Mouse (Mus musculus) cerebellum, adult 2 months (tissue): ENCODE data around the gene Spata7. TPM values are rescaled to one million over a fixed set of nuclear protein-coding genes. Genes with fewer than 3 reads are reported as not detected.
A peak's percentile ranks its signal among the peaks of the same experiment; 100 is the strongest.

ENCODE experiments used
- DNase-seq, 2 experiments: peaks; one replicate each; pipeline ENCODE4 v3.0.0; 2021
- H3K27ac ChIP-seq: fragments of 200-500 bp; 2 replicates; pipeline ENCODE4 v1.5.1; 2012; ENCODE audit warnings: low read length, control low read depth, inconsistent platforms; ENCODE audit not compliant: insufficient read depth
- H3K27me3 ChIP-seq: fragments of 200-500 bp; 2 replicates; pipeline ENCODE4 v1.6.1; 2012; ENCODE audit warnings: inconsistent platforms, mild to moderate bottlenecking, low read length, moderate library complexity; ENCODE audit not compliant: control insufficient read depth, insufficient read depth
- H3K4me1 ChIP-seq: fragments of 200-500 bp; 2 replicates; pipeline ENCODE4 v1.6.1; 2011; ENCODE audit warnings: low read length; ENCODE audit not compliant: control insufficient read depth, insufficient read depth
- H3K4me3 ChIP-seq: fragments of 200-500 bp; replicated peaks from 2 replicates; pipeline ENCODE3; 2011; ENCODE audit warnings: mild to moderate bottlenecking, low read depth, low read length, control low read depth; ENCODE audit not compliant: insufficient read depth
- CTCF ChIP-seq: fragments of 200-500 bp; IDR thresholded peaks from 2 replicates; pipeline ENCODE4 v1.5.1; 2011; ENCODE audit warnings: low read depth, mild to moderate bottlenecking, control low read depth, low read length, moderate library complexity, borderline replicate concordance; ENCODE audit not compliant: insufficient read depth
- POLR2A ChIP-seq: fragments of 200-500 bp; IDR thresholded peaks from 2 replicates; pipeline ENCODE4 v1.6.1; 2011; ENCODE audit warnings: low read length, control low read depth, borderline replicate concordance; ENCODE audit not compliant: insufficient read depth
- WGBS: fragments of 180-500 bp; shearing (Covaris S2); methylation state at CpG from one replicate; pipeline ENCODE4 v1.1.7; 2018; 5-methylcytosine and 5-hydroxymethylcytosine counted together
- polyA plus RNA-seq: library from polyadenylated mRNA; depleted of rRNA; stranded (reverse); fragments of >200 nt; gene quantifications from 2 replicates; pipeline ENCODE4 v1.2.3, GENCODE M21; 2012; rRNA removed

Spata7 gene
- polyA plus RNA-seq, 1 experiment: 24.2 TPM

DNA sequence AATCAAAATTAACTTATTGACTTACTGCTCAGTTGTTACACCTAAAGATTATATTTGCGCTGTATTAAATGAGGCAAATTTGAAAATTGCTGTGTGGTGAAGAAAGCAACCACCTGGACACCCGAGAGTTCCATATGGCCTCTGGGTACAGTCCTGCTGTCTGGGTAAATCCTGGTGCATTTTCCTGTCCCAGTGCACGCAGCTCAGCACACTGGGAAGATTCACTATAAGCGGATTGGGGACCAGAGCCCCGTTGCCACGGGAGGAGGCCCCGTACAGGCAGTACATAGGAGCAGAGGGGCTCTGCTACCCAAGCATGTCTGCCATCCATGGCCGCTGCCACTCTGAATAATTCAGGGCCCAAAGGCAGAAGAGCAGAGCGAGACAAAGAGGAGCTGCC, 73.6 kb downstream of the Spata7 start:
- TF ChIP-seq POLR2A (no peak), CTCF (no peak)
- DNase-seq: peak; percentile 68 to 81
- 48% methylated on average over 9 of the region's 9 CpGs for WGBS

GRCm38 (mm10) chr12:98703554-98703953, 75.6 kb downstream of the Spata7 start:
- H3K27me3 ChIP-seq: no peaks in the 10 kb centered on the region
- no peak overlapping the region for H3K4me3 ChIP-seq
- no peak overlapping the region for H3K27ac ChIP-seq
- 84% methylated on average over 2 of the region's 2 CpGs for WGBS
- TF ChIP-seq POLR2A: no peak
- no peak for TF ChIP-seq CTCF
- no peak for DNase-seq
- H3K4me1 ChIP-seq: no peaks in the 10 kb centered on the region; the same call in 1 of the 2 replicates

More for the DNA sequence above, 73.6 kb downstream of the Spata7 start:
- no peak overlapping the region for H3K27ac ChIP-seq
- H3K4me1 ChIP-seq: no peaks in the 10 kb centered on the region; the same call in 1 of the 2 replicates
- H3K4me3 ChIP-seq: no peak overlapping the region
- no peaks in the 10 kb centered on the region for H3K27me3 ChIP-seq

DNA sequence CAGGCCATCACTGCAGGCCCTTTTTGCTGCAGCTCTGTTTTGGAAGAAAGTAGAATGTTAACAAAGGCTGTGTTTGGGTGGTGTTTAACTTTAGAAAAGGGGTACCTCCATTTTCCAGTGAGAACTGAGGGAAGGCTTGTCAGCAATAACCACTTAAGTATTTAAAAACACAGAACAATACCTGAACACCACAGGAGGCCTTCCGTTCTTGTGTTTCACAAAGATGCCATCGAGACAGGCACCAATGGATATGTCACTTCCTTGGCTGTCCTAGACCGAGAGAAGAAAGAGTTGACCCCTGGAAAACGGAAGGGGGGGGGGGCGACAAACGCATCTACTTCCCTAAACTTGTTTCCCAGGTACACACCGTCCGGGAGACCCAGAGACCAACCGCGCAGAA, 76.0 kb downstream of the Spata7 start:
- no peak for DNase-seq
- no peak overlapping the region for H3K27ac ChIP-seq
- 70% methylated on average over 10 of the region's 10 CpGs for WGBS
- H3K4me3 ChIP-seq: no peak overlapping the region
- no peaks in the 10 kb centered on the region for H3K27me3 ChIP-seq
- TF ChIP-seq POLR2A (no peak), CTCF (no peak)
- H3K4me1 ChIP-seq: no peaks in the 10 kb centered on the region; the same call in 1 of the 2 replicates

GRCm38 (mm10) chr12:98712819-98713218, 84.9 kb downstream of the Spata7 start:
- WGBS: 78% methylated on average over 6 of the region's 6 CpGs
- no peaks in the 10 kb centered on the region for H3K27me3 ChIP-seq
- H3K27ac ChIP-seq: no peak overlapping the region
- no peaks in the 10 kb centered on the region for H3K4me1 ChIP-seq
- TF ChIP-seq CTCF (no peak), POLR2A (no peak)
- H3K4me3 ChIP-seq: no peak overlapping the region
- no peak for DNase-seq

- no peaks in the 10 kb centered on the region for H3K4me1 ChIP-seq
- DNase-seq: no peak
- H3K27me3 ChIP-seq: no peaks in the 10 kb centered on the region
- H3K4me3 ChIP-seq: no peak overlapping the region
- WGBS: 82% methylated on average over 7 of the region's 7 CpGs
- no peak for TF ChIP-seq CTCF
- TF ChIP-seq POLR2A: no peak
- H3K27ac ChIP-seq: no peak overlapping the region
Measured at GRCm38 (mm10) chr12:98713621-98714103, 85.7 kb downstream of the Spata7 start.

DNA sequence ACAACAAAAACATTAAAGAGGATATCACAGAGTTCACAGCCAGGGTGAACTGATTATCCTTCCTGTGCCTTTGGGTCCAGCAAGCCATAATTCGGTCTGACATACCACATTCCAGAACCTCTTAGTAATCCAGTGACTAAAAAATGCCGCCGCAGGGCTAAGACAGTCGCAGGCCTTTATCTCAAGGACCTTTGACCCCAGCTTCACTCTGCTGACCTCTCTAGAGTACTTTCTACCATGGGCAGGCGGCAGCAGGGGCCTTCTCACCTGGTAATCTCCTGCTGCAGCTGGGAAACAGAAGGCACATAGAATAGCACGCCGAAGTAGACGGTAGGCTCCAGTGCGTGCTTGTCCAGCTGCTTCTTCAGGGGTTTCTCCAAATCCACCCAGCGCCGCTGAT, 86.8 kb downstream of the Spata7 start:
- Histone ChIP-seq H3K27ac (no peak overlapping the region), H3K4me3 (no peak overlapping the region), H3K4me1 (no peaks in the 10 kb centered on the region; the same call in 1 of the 2 replicates), H3K27me3 (no peaks in the 10 kb centered on the region)
- WGBS: 75% methylated on average over 11 of the region's 11 CpGs
- TF ChIP-seq POLR2A (no peak), CTCF (no peak)
- DNase-seq: no peak

DNA sequence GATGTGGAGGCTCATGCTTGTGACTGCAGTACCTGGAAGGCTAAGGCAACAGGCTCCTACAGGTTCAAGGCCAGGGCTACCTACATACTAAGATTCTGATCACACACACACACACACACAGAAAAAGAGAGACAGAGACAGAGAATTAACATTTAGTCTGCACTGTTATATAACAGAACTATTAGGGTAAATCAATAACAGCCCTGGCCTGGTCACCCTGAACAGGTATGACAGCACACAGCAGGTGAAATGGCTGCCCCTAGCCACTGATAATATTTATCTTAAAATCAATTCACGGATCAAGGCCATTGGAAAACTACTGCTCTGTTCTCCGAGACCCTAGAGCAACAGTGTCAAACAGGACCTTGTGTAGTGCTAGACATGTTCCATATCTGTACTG, 88.2 kb downstream of the Spata7 start:
- Histone ChIP-seq H3K27me3 (no peaks in the 10 kb centered on the region), H3K4me1 (peaks cover 8% of the 10 kb centered on the region), H3K27ac (no peak overlapping the region), H3K4me3 (no peak overlapping the region)
- DNase-seq: no peak
- TF ChIP-seq CTCF: no peak
- TF ChIP-seq POLR2A: no peak
- 94% methylated on average over 2 of the region's 2 CpGs for WGBS

Other genes starting within 250 kb of the Spata7 start
- 24.0 and 25.2 TPM in 2 replicates for gene Kcnk10, start 49.8 kb upstream of the Spata7 start, polyA plus RNA-seq
- 14.0 and 15.9 TPM in 2 replicates for gene Ptpn21, start 109.2 kb downstream of the Spata7 start, polyA plus RNA-seq
- 104 and 105 TPM in 2 replicates for gene Zc3h14, start 118.8 kb downstream of the Spata7 start, polyA plus RNA-seq